Mouse (Mus musculus) induced T-regulatory cell, adult 2 months (primary cell): Measurements from ENCODE around the gene Cers2.

Experiments used
- DNase-seq: peaks from one replicate; pipeline ENCODE4 v3.0.0-alpha.2; 2012; ENCODE audit warnings: low read depth

The Cers2 gene

DNA sequence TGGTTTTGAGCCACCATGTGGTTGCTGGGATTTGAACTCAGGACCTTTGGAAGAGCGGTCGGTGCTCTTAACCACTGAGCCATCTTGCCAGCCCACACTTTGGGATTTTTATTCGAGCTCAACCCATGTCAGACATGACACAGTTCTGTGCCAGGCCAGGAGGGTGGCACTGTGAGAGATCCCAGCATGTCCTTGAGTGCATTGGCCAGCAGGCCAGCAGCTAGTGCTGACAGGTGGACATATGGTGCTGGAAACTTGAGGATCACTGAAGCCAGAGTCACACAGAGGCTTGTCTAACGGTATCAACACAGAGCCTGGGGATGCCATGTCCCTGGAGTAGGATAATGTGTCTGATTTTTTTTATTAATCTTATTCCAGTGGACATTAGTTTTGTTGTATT is 25.2 kb upstream of the Cers2 start:
- DNase-seq, result no peak

DNA sequence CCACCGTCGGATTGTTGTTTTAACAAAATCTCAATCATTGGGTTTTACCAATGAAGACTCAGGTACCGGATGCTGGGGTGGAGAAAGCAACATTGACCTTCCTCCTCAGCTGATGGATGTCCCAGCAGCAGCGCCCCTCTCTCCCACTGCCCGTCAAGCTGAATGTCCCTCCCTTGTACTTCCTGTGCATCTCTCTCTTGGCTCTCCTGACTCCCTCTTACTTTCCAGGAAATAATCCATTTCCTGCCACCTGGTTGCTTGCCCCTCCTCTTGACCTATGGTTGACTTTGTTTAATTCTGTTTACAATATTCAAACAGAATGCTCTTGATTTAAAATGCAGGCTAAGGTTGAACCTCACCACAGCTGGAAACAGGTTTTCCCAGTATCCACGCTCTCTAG is 24.4 kb upstream of the Cers2 start:
- DNase-seq, result no peak

- DNase-seq, result no peak
Observed at GRCm38 (mm10) chr3:95291041-95291440, 23.6 kb upstream of the Cers2 start.

GRCm38 (mm10) chr3:95292899-95293298 is 21.7 kb upstream of the Cers2 start:
- DNase-seq, result no peak

- no peak for DNase-seq
Observed at GRCm38 (mm10) chr3:95293537-95293936, 21.1 kb upstream of the Cers2 start.

DNA sequence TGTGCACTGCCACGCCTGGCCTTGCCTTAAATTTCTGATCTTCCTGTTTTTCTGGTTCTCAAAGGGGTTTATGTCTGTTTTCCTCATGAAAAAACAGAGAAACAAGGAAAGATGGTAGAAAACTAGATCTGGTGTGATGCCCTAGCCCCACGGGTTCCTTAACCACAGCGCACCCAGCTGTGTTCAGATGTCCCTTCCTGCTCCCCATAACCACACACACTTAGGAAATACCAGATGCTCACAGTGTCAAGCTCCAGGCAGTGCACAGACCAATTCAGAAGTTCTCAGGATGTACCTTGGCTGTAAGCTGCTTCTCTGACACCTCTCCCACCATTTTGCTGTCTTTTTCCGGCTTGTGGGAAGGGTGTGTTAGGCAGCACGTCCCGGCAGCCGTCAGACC is 20.3 kb upstream of the Cers2 start:
- DNase-seq, result no peak

DNA sequence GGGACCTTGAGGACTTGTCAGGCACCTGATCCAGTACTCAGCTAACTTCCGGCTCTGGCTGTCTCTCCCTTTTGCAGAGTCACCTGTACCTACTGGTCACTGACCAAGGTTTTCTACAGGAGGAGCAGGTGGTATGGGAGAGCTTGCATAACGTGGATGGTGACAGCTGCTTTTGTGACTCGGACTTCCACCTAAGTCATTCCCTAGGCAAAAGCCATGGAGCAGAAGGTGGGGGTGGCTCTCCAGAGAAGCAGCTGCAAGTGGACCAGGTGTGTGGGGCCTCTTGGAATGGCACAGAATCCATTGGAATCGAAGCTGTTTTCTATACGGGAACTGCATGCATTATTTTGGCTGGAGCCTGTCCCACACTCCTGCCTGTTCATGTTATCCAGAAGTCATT is 19.9 kb upstream of the Cers2 start:
- no peak for DNase-seq

GRCm38 (mm10) chr3:95295321-95296102 is 19.1 kb upstream of the Cers2 start:
- DNase-seq, result no peak

GRCm38 (mm10) chr3:95296103-95296469 is 18.5 kb upstream of the Cers2 start:
- DNase-seq, result peak; percentile 79

DNA sequence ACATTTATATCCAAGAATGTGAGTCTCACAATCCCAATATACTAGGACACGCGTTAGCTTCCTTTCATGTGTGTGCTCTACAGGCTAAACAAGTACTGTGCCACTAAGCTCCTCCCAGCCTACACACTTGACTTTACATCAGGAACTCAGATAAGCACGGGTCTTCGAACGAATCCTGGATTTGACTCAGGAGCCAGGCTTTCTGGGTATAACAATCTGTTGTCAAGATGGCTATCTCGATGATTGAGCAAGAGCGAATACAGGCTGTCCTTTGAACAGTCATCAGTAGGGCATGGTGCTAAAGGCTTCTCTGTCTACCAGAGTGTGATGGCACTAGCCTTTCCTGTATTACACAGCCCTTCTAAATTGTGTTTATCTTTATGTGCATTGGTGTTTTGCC is 16.6 kb upstream of the Cers2 start:
- no peak for DNase-seq

DNA sequence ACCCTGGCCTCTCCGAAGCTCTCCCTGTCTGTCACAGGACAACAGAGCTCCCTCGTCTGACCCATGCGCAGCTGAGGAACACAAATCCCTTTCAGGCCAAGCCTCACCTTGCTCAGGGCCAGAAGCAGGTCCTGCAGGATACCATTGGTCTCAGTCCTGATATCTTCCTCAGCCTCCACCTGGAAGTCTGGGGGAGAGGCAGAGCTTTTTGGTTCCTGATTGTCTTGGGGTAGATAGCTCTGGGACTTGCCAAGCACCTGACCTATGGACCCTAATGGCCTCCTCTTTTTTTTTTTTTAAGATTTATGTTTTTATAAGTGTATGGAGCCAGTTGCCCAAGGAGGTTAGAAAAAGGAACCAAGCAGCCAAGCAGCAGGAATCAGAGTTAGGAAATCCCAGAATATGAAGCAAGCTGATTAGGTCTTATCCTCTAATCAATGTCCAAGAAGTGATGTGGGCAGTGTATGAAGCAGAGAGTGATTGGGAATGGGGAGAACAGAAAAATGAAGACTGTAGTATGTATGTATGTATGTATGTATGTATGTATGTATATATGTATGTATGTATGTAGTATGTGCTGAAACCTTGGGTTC is 13.3 kb upstream of the Cers2 start:
- DNase-seq, result no peak

DNA sequence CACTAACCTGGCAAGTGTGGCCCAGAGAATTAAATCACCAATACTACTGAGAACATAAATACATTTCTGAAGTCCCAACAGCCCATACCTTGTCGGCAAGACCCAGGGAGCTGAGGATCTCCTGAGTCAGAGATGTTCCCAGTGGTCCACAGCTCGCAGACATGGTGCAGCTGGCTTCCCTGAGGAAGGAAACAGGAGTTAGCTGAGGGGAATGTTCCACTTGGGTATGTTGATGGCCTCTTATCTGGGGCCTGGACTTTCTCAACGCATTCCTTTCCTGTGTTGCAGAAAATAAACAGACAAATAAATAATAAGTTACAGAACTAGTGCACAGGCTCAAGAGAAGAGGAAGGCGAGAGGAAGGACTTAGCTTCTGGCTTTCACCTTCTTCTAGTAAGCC is 8.3 kb upstream of the Cers2 start:
- no peak for DNase-seq

DNA sequence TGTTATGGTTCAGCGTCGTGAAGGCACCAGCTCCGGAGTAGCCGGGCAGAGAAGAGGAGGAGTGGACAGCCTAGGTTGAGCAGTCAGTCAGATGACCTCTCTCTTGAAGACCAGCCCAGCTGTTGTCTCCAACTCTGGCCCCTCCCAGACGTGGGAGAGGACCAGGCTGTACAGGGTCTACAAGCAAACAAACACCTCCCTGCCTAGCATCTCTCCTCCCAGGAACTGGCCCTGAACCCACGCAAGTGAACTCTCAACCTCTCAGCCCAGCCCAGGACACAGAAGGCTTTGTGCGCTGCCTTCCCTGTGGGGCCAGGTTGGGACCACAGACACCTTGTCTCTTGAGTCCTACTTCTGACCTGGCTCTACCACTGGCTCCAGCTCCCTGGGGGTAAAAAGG is 7.5 kb upstream of the Cers2 start, which contains the start of gene Anxa9:
Gene Anxa9, minus strand, starts transcription at position 77 of the 400 bp plus-strand sequence.
- DNase-seq, result no peak

DNA sequence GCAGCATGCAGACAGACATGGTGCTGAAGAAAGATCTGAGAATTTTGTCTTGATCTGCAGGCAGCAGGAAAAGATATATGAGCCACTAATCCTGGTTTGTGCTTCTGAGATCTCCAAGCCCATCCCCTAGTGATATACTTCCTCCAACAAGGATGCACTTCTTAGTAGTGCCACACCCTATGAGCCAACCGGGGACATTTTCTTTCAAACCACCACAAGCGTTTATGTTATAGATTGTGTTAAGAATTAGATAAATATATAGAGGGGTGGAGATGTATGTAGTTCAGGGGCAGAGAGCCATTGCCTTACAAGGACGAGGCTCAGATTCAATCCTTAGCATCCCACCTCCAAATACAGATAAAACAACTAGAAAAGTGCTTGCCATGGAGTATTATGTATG is 4.1 kb upstream of the Cers2 start:
- no peak for DNase-seq

- DNase-seq, result peak; percentile 83
Observed at GRCm38 (mm10) chr3:95310968-95311882, 3.4 kb upstream of the Cers2 start.

GRCm38 (mm10) chr3:95312623-95313022 is 2.0 kb upstream of the Cers2 start:
- peak; percentile 43 for DNase-seq

GRCm38 (mm10) chr3:95313476-95313875 is 1.1 kb upstream of the Cers2 start:
- DNase-seq, result peak; percentile 25

DNA sequence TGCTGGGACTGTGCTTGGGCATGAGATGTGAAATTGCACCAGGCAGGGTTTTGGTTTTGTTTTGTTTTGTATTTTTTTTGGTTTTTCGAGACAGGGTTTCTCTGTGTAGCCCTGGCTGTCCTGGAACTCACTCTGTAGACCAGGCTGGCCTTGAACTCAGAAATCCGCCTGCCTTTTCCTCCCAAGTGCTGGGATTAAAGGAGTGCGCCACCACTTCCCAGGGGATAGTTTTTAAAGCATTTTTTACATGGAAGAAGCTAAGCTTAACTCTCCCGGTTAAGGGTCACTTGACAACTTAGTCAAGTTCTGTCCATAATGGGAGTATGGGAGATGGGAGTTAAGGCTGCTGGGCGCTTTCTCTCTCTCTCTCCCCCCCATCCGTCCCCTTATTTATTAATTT is 516 bp upstream of the Cers2 start:
- DNase-seq, result no peak

GRCm38 (mm10) chr3:95315094-95315843 is 678 bp downstream of the Cers2 start:
- DNase-seq, result peak; percentile 93

DNA sequence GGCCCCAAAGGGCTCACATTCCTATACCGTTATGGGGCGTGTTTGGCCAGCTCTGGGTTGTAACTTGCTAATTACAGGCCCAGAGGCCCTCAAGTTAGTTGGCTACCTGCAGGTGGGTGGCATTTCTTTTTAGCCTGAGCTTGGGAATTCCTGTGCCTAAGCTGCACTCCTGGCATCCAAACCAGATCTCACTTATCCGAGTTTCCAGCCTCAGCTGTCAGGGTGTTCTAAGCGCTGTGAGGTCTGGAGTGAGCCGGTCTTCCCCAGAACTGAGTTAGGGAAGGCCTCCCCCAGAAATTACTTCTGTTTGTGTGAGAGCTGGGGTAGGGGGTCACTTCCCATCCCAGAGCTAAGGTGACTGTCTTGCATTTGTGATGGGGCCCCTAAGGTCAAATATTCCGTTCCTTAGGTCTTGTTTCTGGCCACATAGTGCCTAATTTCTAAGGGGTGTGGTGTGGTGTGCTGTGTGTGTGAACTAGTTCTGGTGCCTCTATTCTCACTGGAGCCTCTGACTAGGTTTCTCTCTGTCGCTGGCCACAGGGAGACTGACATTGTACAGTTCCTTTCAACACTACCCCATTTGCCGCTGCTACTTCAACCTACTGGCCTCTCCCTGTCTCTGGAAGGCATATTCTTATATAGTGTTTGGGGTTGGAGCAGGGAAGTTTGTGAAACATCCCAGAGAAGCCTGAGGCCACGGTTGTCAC is 1.4 kb downstream of the Cers2 start:
- peak; percentile 39 for DNase-seq

GRCm38 (mm10) chr3:95317414-95318080 is 3.0 kb downstream of the Cers2 start:
- peak; percentile 75 for DNase-seq
